Mouse (Mus musculus) brain, embryonic 14.5 days (tissue): Measurements from ENCODE around the gene Gpr150. TPM values are rescaled to one million over a fixed set of nuclear protein-coding genes. Genes with fewer than 3 reads are reported as not detected.

Experiments used
- DNase-seq: peaks from one replicate; pipeline ENCODE4 v3.0.0-alpha.2; 2011; ENCODE audit warnings: low read depth
- CTCF ChIP-seq: fragments of 200-500 bp; IDR thresholded peaks from 2 replicates; pipeline ENCODE4 v1.5.1; 2012; ENCODE audit warnings: inconsistent platforms, mild to moderate bottlenecking, moderate library complexity, borderline replicate concordance; ENCODE audit not compliant: insufficient read depth, insufficient read length; ENCODE audit errors: extremely low read depth
- POLR2A ChIP-seq: fragments of 200-500 bp; IDR thresholded peaks from 2 replicates; pipeline ENCODE4 v1.6.1; 2012; ENCODE audit warnings: mild to moderate bottlenecking, inconsistent platforms, borderline replicate concordance; ENCODE audit not compliant: poor library complexity, insufficient read depth, insufficient read length, severe bottlenecking; ENCODE audit errors: extremely low read depth
- polyA plus RNA-seq: library from polyadenylated mRNA; depleted of rRNA; stranded (reverse); fragments of >200 nt; gene quantifications from 2 replicates; pipeline ENCODE4 v1.2.3, GENCODE M21; 2012; rRNA removed

The Gpr150 gene
- 0.95 and 1.0 TPM in 2 replicates for polyA plus RNA-seq

DNA sequence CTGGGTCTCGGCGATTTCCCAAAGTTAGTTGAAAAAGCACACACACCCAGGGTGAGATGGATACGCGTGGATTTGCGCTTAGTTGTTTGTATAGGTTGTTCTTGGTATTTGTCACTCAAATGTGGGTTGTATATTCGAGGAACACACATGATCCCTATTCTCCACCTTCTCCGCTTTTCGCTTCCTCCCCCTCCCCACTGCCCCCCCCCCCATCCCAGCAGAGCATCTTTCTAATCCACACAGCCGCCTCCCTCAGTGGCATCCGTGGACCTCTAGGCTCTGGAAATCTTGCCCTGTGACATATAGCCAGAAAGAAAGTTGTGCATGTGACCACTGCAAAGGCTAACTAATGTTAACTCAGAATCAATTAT lies at the start of gene Gpr150:
Gene Gpr150 (minus strand): TSS at position 101 of the 371 bp plus-strand sequence.
- DNase-seq = no peak
- no peak for TF ChIP-seq CTCF
- TF ChIP-seq POLR2A = no peak

DNA sequence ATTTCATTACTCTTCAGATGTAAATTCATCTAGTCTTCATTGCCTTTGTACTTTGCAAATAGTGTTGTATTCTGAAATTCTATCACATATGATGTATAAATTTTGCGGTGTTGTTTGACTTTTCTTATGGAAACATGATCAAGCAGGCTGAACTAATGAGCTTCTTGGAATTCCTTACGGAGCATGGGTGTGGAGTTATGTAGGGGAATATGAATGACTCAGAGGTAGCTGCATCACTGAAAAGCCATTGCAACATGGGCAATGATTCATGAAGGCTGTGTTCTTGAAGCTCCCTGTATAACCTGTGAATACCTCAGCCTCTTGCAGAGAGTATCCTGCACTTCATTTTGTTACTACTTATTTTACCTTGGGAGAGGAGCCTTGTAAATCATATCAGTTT lies 45.2 kb upstream of the Gpr150 start:
- no peak for DNase-seq
- TF ChIP-seq CTCF (no peak), POLR2A (no peak)

DNA sequence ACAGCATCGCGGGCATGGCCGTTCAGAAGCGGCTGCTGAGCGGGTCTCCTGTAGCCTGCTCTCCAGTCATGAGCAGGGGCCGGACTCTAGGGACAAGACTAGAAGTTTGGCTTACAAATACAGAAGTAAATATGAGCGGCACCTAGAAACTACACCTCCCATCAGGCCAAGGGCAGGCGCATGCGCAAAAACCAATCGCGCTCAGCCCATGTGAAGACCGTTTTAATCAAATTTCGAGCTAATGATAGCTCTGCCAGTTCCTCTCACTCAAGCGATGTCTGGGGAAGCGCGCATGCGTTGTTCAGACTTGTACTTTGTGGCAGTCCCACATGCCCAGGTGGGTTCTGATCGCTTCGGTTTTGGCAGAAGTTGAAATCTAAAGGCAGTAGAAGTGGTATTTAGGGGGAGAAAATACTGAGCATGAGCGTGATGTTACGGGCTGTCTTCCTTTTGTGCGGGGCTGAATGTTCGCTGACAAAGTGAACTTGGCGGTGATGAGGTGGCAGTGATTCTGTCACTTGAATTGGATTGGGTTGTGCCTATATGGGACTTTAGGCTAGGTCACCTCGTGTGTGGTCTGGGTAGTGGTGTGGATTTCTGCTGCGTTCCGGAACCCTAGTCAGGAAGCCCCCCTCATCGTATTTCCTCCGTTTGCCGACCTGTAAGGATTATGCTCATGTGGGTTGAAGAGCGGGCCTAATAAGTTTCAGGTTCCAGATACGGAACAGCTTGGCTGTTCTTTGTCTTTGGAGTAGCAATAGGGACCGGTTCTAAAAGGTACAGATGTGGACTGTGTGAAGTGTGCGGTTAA lies 41.9 kb upstream of the Gpr150 start, which contains the start of the genes Arsk and Ttc37:
Gene Arsk (minus strand): TSS at position 168 of the 811 bp plus-strand sequence.
Gene Ttc37 (plus strand): TSS at position 242 of the 811 bp plus-strand sequence.
- DNase-seq = peak; percentile 99
- no peak for TF ChIP-seq POLR2A
- no peak for TF ChIP-seq CTCF

GRCm38 (mm10) chr13:76098116-76098492 lies 41.3 kb upstream of the Gpr150 start:
- no peak for DNase-seq
- TF ChIP-seq POLR2A = no peak
- no peak for TF ChIP-seq CTCF

DNA sequence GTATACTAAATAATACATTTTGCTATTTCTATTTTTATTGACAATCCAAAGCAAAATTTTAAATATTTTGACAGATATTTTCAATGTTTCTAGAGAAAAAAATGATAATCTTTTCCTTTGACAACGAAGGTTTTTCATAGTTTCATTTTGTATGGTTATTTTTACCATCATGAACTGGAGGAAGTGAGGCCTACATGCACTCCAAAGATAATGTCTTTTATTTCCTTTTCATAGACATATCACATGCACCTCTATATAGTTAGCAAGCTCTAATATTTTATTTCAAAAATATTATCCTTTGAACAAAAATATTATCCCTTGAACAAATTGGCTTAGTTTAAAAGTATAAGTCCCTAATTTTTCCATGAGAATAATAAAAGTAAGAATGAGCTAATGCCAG lies 17.5 kb upstream of the Gpr150 start:
- no peak for DNase-seq
- no peak for TF ChIP-seq POLR2A
- no peak for TF ChIP-seq CTCF

DNA sequence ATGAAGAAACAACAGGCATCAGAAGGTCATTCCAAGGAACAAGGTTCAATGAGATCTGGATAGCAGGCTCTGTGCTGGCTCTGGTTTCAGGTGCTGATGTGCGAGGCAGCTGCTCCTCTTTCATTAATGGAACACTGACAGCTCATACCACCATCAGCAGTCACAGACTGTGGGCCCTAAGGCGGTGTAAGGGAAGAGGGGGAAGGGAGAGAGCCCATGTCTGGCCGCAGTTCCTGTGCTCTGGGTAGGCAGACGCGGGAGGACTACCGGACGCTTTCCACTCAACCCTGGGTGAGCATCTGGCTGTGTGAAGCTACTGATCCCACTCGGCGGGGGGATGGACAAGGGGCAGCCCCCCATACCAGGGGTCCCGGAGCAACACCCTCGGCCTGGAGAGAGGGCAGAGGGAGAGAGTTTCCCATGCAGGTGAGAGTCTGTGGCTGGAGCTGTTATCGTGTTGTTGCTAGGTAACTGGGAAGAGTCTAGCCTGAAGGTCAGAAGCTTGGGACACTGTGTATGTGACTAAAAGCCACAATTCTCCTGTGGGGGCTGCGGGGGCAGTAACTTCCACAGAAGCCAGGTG lies 7.7 kb upstream of the Gpr150 start:
- no peak for TF ChIP-seq CTCF
- TF ChIP-seq POLR2A = no peak
- DNase-seq = no peak

DNA sequence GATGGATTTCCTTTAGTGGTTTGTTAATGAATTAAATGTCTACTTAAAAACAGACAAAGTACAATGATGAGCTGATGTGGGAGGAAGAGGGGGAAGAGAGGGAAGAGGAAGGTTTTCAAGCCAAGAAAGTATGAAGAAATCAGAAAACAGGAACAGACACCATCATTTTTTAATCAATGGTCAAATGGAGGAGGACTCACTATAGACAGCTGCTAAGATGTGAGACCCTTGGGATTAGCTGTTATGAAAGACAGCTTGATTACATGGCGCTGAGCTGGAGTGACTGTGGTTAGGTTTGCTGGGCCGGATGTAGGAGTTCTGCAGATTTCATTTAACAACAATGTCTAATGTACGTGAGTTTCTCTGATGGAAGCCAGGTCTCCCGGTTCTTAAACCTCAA lies 6.8 kb upstream of the Gpr150 start:
- no peak for DNase-seq
- TF ChIP-seq CTCF (no peak), POLR2A (no peak)

- TF ChIP-seq POLR2A = no peak
- no peak for TF ChIP-seq CTCF
- DNase-seq = no peak
Observed at GRCm38 (mm10) chr13:76062569-76062968, 5.8 kb upstream of the Gpr150 start.

DNA sequence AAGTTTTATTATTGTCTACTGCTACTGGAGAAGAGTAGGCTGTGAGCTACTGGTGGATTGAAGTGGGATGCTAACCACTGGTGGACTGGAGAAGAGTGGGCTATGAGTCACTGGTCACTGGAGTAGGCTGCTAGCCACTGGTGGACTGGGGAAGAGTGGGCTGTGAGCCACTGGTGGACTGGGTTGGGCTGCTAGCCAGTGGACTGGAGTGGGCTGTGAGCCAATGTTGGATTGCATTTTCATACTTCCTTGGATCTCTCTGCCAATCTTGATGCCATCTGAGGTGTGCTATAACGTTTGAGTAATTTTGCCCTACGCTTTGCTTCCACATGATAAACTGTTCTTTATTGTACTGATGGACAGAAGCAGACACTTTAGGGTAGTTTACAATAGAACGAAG lies 5.3 kb upstream of the Gpr150 start:
- DNase-seq = no peak
- no peak for TF ChIP-seq CTCF
- no peak for TF ChIP-seq POLR2A

GRCm38 (mm10) chr13:76059591-76059990 lies 2.8 kb upstream of the Gpr150 start:
- no peak for TF ChIP-seq CTCF
- no peak for TF ChIP-seq POLR2A
- DNase-seq = no peak

DNA sequence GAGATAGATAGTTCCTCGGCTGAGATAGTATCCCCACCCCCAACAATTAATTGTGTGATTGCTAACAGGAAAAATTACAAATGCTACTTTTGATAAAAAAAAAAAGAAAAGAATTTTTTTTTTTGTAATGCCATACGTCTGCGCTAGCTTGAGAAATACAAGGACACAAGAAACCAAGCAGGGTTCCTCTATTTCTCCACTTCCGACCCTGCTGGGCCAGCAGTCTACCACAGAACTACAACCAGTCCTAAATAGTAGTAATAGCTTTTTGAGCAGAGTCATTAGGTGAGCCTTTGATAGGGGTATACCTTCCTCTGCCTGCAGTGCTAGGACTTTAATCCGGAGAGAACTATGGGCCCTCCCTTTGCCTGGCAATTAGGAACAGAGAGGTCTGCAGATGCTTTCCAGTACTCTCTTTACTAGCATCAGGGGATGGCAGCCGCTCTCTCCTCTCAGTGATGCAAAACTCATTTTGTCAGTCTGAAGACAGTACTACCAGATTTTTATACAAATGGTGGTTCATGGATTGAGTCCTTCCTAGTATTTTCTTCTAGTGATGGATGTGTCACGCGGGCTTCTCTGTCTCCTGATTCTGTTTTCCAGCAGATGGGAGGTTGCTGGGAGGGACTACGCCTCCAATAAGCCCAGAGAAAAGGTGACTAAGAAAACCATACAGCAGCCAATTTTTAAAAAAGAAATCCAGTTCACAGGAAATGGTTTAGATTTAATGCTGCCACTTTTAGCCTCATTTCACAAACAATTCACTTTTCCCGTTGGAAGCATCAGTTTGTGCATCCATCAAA lies 672 bp upstream of the Gpr150 start:
- no peak for DNase-seq
- TF ChIP-seq CTCF (no peak), POLR2A (no peak)

DNA sequence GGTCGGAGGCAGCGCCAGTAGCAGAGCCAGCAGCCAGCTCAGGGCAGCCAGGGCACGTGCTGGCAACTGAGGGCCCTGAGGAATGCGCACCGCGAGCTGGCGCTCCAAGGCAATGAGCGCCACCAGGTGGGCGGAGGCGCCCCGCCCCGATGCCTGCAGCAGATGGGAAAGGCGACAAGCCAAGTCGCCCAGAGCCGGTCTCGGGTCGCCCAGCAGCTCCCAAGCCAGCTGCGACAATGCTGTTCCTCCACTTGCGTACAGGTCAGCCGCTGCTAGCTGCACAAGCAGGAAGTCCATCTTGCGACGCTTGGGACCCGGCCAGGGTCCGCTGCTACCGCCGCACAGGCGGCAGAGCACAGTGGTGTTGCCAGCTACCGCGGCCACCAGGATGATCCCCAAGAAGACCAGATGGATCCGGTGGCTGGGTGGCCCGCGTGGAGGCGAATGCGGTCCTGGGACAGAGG lies 503 bp downstream of the Gpr150 start:
- TF ChIP-seq POLR2A = no peak
- peak; percentile 34; the same call in 1 of the 2 replicates for TF ChIP-seq CTCF
- peak; percentile 88 for DNase-seq
